Mouse (Mus musculus) MEL (cell line): ENCODE data around the gene Ak5. TPM values are rescaled to one million over a fixed set of nuclear protein-coding genes. Genes with fewer than 3 reads are reported as not detected.

Experiments used
- DNase-seq: peaks from one replicate; pipeline ENCODE4 v3.0.0; 2011; ENCODE audit warnings: low read depth, low spot score
- H3K27ac ChIP-seq: 2 replicates; pipeline ENCODE4 v1.5.1; 2012; ENCODE audit warnings: low read depth, mild to moderate bottlenecking, control low read depth, low read length, moderate library complexity; ENCODE audit not compliant: control insufficient read depth
- H3K27me3 ChIP-seq, 2 experiments: fragments of 150-350 bp in 1 of 2; sonication (generic) in 1 of 2; 2 replicates each; pipeline ENCODE4 v1.6.1; 2012; ENCODE audit warnings: low read length in 2 of 2, mild to moderate bottlenecking in 2 of 2, improper control_type of control experiment in 1 of 2, moderate library complexity in 1 of 2; ENCODE audit not compliant: insufficient read depth in 2 of 2, control insufficient read depth in 1 of 2
- H3K36me3 ChIP-seq, 2 experiments: 2 replicates each; pipeline ENCODE4 v1.6.1; 2012 to 2014; ENCODE audit warnings: low read length in 2 of 2, improper control_type of control experiment in 1 of 2, inconsistent platforms in 1 of 2, mild to moderate bottlenecking in 1 of 2; ENCODE audit not compliant: insufficient read depth in 2 of 2, control insufficient read depth in 1 of 2
- H3K4me1 ChIP-seq, 2 experiments: fragments of 150-350 bp in 1 of 2; sonication (generic) in 1 of 2; 2 replicates each; pipeline ENCODE4 v1.6.1; 2012; ENCODE audit warnings: low read length in 2 of 2, improper control_type of control experiment in 1 of 2, mild to moderate bottlenecking in 1 of 2; ENCODE audit not compliant: insufficient read depth in 2 of 2, control insufficient read depth in 1 of 2
- H3K4me3 ChIP-seq, 2 experiments: fragments of 150-350 bp in 1 of 2; sonication (generic) in 1 of 2; 2 replicates each; pipeline ENCODE4 v1.5.1; 2012; ENCODE audit warnings: low read depth in 2 of 2, low read length in 2 of 2, mild to moderate bottlenecking in 2 of 2, moderate library complexity in 2 of 2, control low read depth in 1 of 2, improper control_type of control experiment in 1 of 2; ENCODE audit not compliant: control insufficient read depth in 1 of 2, insufficient read depth in 1 of 2
- H3K79me2 ChIP-seq: 2 replicates; pipeline ENCODE4 v1.6.1; 2012; ENCODE audit warnings: mild to moderate bottlenecking, low read length, moderate library complexity; ENCODE audit not compliant: control insufficient read depth, poor library complexity, insufficient read depth
- H3K9ac ChIP-seq: 2 replicates; pipeline ENCODE4 v1.6.1; 2012; ENCODE audit warnings: low read depth, mild to moderate bottlenecking, control low read depth, low read length, moderate library complexity; ENCODE audit not compliant: control insufficient read depth, poor library complexity, severe bottlenecking
- H3K9me3 ChIP-seq: fragments of 150-350 bp; sonication (generic); replicated peaks from 2 replicates; pipeline ENCODE4 v1.6.1; 2012; ENCODE audit warnings: mild to moderate bottlenecking, low read length, improper control_type of control experiment, moderate library complexity; ENCODE audit not compliant: insufficient read depth
- CHD2 ChIP-seq: IDR thresholded peaks from 2 replicates; pipeline ENCODE4 v1.6.1; 2011; ENCODE audit warnings: low read length, improper control_type of control experiment
- E2F4 ChIP-seq: IDR thresholded peaks from 2 replicates; pipeline ENCODE4 v1.6.1; 2011; ENCODE audit warnings: low read depth, low read length, improper control_type of control experiment, borderline replicate concordance
- ELF1 ChIP-seq: IDR thresholded peaks from 2 replicates; pipeline ENCODE4 v1.6.1; 2014; ENCODE audit warnings: low read depth, mild to moderate bottlenecking, inconsistent platforms, low read length, improper control_type of control experiment, moderate library complexity
- MAFK ChIP-seq: IDR thresholded peaks from 2 replicates; pipeline ENCODE4 v1.6.1; 2011; ENCODE audit warnings: low read depth, mild to moderate bottlenecking, low read length, improper control_type of control experiment, borderline replicate concordance
- MAZ ChIP-seq: IDR thresholded peaks from 2 replicates; pipeline ENCODE4 v1.6.1; 2012; ENCODE audit warnings: low read depth, mild to moderate bottlenecking, inconsistent platforms, low read length, improper control_type of control experiment
- MXI1 ChIP-seq: IDR thresholded peaks from 2 replicates; pipeline ENCODE4 v1.6.1; 2011; ENCODE audit warnings: mild to moderate bottlenecking, low read depth, low read length, improper control_type of control experiment
- POLR2A ChIP-seq, 2 experiments: IDR thresholded peaks; 2 replicates each; pipeline ENCODE4 v1.6.1; 2011 to 2012; ENCODE audit warnings: low read length in 2 of 2, mild to moderate bottlenecking in 2 of 2, control low read depth in 1 of 2, improper control_type of control experiment in 1 of 2, low read depth in 1 of 2, moderate library complexity in 1 of 2; ENCODE audit not compliant: control insufficient read depth in 1 of 2, insufficient read depth in 1 of 2, poor library complexity in 1 of 2
- POLR2AphosphoS2 ChIP-seq: IDR thresholded peaks from 2 replicates; pipeline ENCODE4 v1.6.1; 2011; ENCODE audit warnings: low read length, improper control_type of control experiment
- RAD21 ChIP-seq: IDR thresholded peaks from 2 replicates; pipeline ENCODE4 v1.6.1; 2011; ENCODE audit warnings: mild to moderate bottlenecking, low read depth, low read length, improper control_type of control experiment
- RCOR1 ChIP-seq: IDR thresholded peaks from 2 replicates; pipeline ENCODE4 v1.6.1; 2012; ENCODE audit warnings: low read depth, mild to moderate bottlenecking, inconsistent platforms, low read length, improper control_type of control experiment
- SIN3A ChIP-seq: IDR thresholded peaks from 2 replicates; pipeline ENCODE4 v1.6.1; 2012; ENCODE audit warnings: low read length, improper control_type of control experiment, inconsistent platforms
- SMC3 ChIP-seq: IDR thresholded peaks from 2 replicates; pipeline ENCODE4 v1.6.1; 2011; ENCODE audit warnings: low read depth, low read length, improper control_type of control experiment
- TCF12 ChIP-seq: IDR thresholded peaks from 2 replicates; pipeline ENCODE4 v1.6.1; 2014; ENCODE audit warnings: low read depth, mild to moderate bottlenecking, inconsistent platforms, low read length, improper control_type of control experiment, moderate library complexity
- UBTF ChIP-seq: IDR thresholded peaks from 2 replicates; pipeline ENCODE4 v1.6.1; 2012; ENCODE audit warnings: low read depth, mild to moderate bottlenecking, inconsistent platforms, low read length, improper control_type of control experiment, moderate library complexity, borderline replicate concordance; ENCODE audit not compliant: insufficient read depth
- USF1 ChIP-seq: IDR thresholded peaks from 2 replicates; pipeline ENCODE4 v1.6.1; 2014; ENCODE audit warnings: low read depth, mild to moderate bottlenecking, inconsistent platforms, low read length, improper control_type of control experiment, moderate library complexity
- USF2 ChIP-seq, 2 experiments: IDR thresholded peaks; 2 replicates each; pipeline ENCODE4 v1.6.1; 2011 to 2012; ENCODE audit warnings: improper control_type of control experiment in 2 of 2, low read length in 2 of 2, borderline replicate concordance in 1 of 2, inconsistent platforms in 1 of 2, low read depth in 1 of 2, mild to moderate bottlenecking in 1 of 2; ENCODE audit not compliant: insufficient read depth in 1 of 2
- ZC3H11A ChIP-seq: IDR thresholded peaks from 2 replicates; pipeline ENCODE4 v1.6.1; 2012; ENCODE audit warnings: low read depth, mild to moderate bottlenecking, inconsistent platforms, low read length, improper control_type of control experiment
- ZMIZ1 ChIP-seq: IDR thresholded peaks from 2 replicates; pipeline ENCODE4 v1.6.1; 2012; ENCODE audit warnings: low read depth, mild to moderate bottlenecking, inconsistent platforms, low read length, improper control_type of control experiment, moderate library complexity
- polyA plus RNA-seq, 2 experiments: library from polyadenylated mRNA; stranded (reverse) in 1 of 2; unstranded in 1 of 2; fragments of >175 nt in 1 of 2; fragments of >200 nt in 1 of 2; gene quantifications; 2 replicates each; pipeline versions ENCODE4 v1.2.1 to v1.2.4; 2012; ENCODE audit warnings: low replicate concordance in 2 of 2, low read depth in 1 of 2; ENCODE audit not compliant: insufficient read length in 2 of 2, insufficient read depth in 1 of 2, missing spikeins in 1 of 2
- total RNA-seq: library from RNA; depleted of rRNA; stranded (reverse); fragments of 300-350 nt; gene quantifications from 2 replicates; pipeline ENCODE4 v1.2.3, GENCODE M21; 2012

Ak5 gene
- total and polyA plus RNA-seq, 3 experiments, result 0.06 to 0.31 TPM; not detected in 1

- Histone ChIP-seq H3K4me3 (no peak overlapping the region), H3K9ac (no peak overlapping the region), H3K36me3 (no peaks in the 10 kb centered on the region), H3K27ac (no peak overlapping the region), H3K79me2 (no peaks in the 10 kb centered on the region), H3K9me3 (no peaks in the 10 kb centered on the region), H3K27me3 (peaks cover 2 to 7% of the 10 kb centered on the region in 2 experiments), H3K4me1 (no peaks in the 10 kb centered on the region)
- TF ChIP-seq E2F4, result no peak
- no peak for TF ChIP-seq POLR2A (IDR thresholded peaks at IDR 0.05; ENCODE audit: control insufficient read depth in 1 of 2, insufficient read depth in 1 of 2, low read depth in 1 of 2, low read length in 2 of 2, poor library complexity in 1 of 2)
- no peak for TF ChIP-seq RAD21
- TF ChIP-seq MXI1, result no peak
- no peak for TF ChIP-seq USF2 (IDR thresholded peaks at IDR 0.05; ENCODE audit: borderline replicate concordance in 1 of 2, insufficient read depth in 1 of 2, low read depth in 1 of 2, low read length in 2 of 2)
- no peak for DNase-seq
Measured at GRCm38 (mm10) chr3:152587007-152587406, 81.2 kb downstream of the Ak5 start.

GRCm38 (mm10) chr3:152586191-152586590 is 82.0 kb downstream of the Ak5 start:
- Histone ChIP-seq H3K79me2 (no peaks in the 10 kb centered on the region), H3K4me1 (peaks cover 0 to 1% of the 10 kb centered on the region in 2 experiments; a peak in 2 of 4 replicates), H3K27ac (no peak overlapping the region), H3K27me3 (peaks cover 2 to 4% of the 10 kb centered on the region in 2 experiments)
- no peak for DNase-seq
- TF ChIP-seq SIN3A, result no peak
- no peak for TF ChIP-seq MAZ
- no peak for TF ChIP-seq ELF1
- no peak for TF ChIP-seq CHD2
- no peak for TF ChIP-seq USF1
- no peak for TF ChIP-seq ZC3H11A
- no peak for TF ChIP-seq ZMIZ1
- TF ChIP-seq POLR2AphosphoS2, result no peak
- no peak for TF ChIP-seq SMC3
- no peak for TF ChIP-seq RCOR1
- TF ChIP-seq, all 39 proteins: peak for 0
- H3K9me3 ChIP-seq, result no peaks in the 10 kb centered on the region
- no peak overlapping the region for H3K9ac ChIP-seq
- H3K36me3 ChIP-seq, result no peaks in the 10 kb centered on the region; a peak in 1 of 4 replicates
- H3K4me3 ChIP-seq, result no peak overlapping the region

GRCm38 (mm10) chr3:152585581-152585980 is 82.6 kb downstream of the Ak5 start:
- Histone ChIP-seq H3K27ac (no peak overlapping the region), H3K36me3 (no peaks in the 10 kb centered on the region; a peak in 1 of 4 replicates), H3K9me3 (no peaks in the 10 kb centered on the region), H3K4me3 (no peak overlapping the region), H3K79me2 (no peaks in the 10 kb centered on the region), H3K9ac (no peak overlapping the region), H3K27me3 (peaks cover 2 to 4% of the 10 kb centered on the region in 2 experiments), H3K4me1 (peaks cover 0 to 7% of the 10 kb centered on the region in 2 experiments; a peak in 2 of 4 replicates)
- TF ChIP-seq ZC3H11A (no peak), ELF1 (no peak), MAFK (no peak), UBTF (no peak), SMC3 (no peak), MAZ (no peak), ZMIZ1 (no peak), TCF12 (no peak)
- DNase-seq, result no peak
